Mouse (Mus musculus) layer of hippocampus, postnatal 14 days (tissue): Measurements from ENCODE around the gene Tspan18. TPM values are rescaled to one million over a fixed set of nuclear protein-coding genes. Genes with fewer than 3 reads are reported as not detected.

Experiments
- DNase-seq, 2 experiments: peaks; one replicate each; pipeline ENCODE4 v3.0.0; 2021 to 2022; ENCODE audit warnings: low spot score in 2 of 2, mixed read lengths in 1 of 2
- total RNA-seq, 2 experiments: library from RNA; stranded (reverse); gene quantifications; 2 replicates each; pipeline ENCODE4 v1.2.3; 2021

Tspan18 gene
- total RNA-seq, 2 experiments from 2014 or later = 46.6 to 52.3 TPM

DNA sequence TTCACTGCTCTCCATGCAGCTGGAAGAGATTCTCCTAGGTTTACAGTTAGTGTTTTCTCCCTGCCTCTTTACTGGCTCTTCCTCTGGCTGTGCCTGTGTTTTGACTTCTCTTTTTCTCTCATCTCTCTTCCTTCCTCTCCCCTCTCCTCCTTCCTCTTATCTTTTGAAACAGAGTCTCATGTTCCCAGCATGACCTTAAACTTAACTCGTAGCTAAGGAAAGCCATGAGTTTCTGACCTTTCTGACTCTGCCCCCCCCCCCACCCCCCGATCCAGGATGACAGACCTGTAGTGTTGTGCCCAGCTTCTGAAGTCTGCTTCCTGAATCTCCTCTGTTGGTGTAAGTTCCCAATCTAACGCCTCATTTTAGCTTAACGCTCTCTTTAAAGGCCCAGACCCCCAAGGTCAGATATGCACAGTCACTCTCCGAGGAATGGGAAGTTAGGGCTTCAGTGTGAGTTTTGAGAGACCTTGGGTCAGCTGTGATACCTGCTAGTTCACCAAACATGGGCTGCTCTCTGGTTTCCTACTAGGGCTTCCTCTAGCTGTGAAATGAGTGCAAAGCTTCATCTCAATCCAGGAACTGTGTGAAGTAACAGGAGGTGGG, 11.5 kb upstream of the Tspan18 start:
- no peak for DNase-seq

GRCm38 (mm10) chr2:93339373-93340106, 5.2 kb upstream of the Tspan18 start:
- no peak for DNase-seq

- no peak for DNase-seq
These were observed 1.7 kb upstream of the Tspan18 start for GRCm38 (mm10) chr2:93335996-93336395.

GRCm38 (mm10) chr2:93333241-93333816, 976 bp downstream of the Tspan18 start:
- peak; percentile 88 for DNase-seq

DNA sequence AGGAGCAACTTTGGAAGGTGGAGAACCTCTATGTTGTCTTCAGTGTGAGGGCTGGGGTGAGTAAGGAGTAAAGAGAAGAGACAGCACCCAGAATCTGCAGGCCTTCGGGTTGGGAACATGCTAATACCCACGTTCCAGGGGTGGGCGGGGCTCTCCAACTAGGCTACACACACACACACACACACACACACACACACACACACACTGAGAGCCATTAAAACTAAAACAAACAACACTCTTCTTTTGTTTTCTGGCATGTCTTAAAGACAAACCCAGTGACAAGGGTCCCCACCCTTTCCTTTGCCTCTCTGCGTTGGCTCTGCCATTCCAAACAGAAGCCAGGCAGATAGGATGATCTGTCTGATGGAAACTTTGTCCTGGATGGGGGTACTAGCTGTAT, 2.0 kb downstream of the Tspan18 start:
- DNase-seq = no peak

DNA sequence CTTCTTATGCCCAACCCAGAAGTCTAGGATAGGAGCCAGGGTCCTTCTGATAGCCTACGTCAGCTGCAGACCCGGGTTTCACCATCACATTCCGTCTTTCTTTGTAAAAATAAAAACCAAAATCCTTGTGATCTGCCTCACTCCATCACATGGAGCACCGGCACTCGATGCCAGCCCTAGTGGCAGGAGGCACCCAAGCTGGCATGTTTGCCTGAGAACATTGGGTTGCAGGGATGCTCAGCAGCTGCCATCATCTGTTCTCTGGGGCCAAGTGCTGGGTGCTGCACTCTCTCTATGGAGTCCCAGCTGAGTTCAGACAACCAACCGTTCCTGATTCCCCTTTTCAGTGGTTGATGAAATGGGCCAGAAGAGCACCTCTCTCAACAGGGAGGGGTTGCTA, 3.2 kb downstream of the Tspan18 start:
- peak; percentile 65 to 68 for DNase-seq

DNA sequence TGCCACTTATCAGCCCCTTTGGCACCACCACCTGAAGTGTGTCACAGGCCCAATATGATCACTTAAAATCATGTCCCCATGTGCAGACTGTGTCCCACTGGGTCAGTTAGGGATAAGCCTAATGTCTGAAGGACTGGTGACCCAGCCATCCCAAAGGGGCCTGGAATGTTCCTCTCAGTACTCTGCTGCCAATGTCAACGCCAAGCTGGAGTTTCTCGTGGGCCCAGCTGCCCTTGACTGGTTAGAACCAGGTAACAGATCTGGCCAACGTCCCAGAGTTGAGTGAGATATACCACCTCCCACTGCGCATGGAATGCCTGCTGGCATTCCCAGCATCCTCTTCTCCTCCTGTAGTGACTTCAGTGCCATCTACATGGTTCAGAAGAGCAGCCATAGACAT, 5.2 kb downstream of the Tspan18 start:
- DNase-seq = no peak

- DNase-seq = peak; percentile 74 to 84
These were observed 6.3 kb downstream of the Tspan18 start for GRCm38 (mm10) chr2:93327915-93328555.

DNA sequence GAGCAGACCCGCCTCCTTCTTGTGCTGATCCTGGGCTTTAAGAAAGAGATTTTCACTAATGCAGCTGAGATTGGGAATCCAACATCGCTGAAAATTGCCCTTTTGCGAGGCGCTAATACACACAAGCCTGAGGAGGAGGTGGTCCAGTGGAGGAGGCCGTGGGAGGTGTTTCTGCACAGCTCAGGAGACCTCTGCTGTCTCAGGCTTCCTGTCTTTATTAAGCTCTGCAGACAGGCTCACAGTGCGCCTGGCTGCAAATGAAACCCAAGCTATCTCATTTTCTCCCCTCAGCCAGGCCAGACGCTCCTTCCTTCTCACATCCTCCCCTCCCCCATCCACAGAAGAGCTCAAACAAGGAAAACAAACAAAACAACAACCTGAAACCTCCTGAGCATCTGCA, 9.6 kb downstream of the Tspan18 start:
- DNase-seq = no peak

DNA sequence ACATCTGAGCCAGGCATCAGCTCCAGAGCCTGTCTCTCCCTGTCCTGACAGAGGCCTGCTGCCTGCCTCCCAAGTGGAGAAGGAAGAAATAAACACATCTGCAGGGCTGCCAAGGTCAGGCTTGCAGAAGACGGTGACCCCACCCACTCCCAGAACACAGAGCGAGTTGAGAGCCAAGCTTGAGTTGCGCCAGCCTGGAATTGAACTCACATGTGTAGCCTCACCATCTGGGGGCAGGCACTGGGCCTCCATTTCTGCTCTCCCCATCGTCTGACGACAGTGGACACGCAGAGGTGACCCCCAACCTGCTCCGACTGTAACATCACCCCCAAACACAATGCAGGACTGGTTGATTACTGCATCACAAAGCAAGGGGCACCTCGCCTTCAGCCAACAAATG, 12.4 kb downstream of the Tspan18 start:
- no peak for DNase-seq

DNA sequence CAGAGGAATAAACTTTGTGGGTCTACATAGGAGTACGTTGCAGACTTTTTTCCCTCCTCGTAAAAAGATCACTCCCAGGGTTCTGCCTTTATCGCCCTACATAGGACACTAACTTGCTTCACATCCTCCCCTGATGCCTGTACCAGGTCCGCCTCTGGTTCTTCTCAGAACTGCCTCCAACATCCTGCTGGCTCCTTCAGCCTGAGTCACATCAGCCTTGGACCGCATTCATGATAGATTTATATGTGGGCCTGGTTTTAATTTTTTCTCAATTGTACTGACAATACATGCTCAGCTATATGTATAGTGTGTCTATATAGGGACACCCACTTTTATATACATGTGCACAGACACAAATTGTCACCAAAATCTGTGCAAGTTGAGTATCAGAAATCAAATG, 14.0 kb downstream of the Tspan18 start:
- no peak for DNase-seq

DNA sequence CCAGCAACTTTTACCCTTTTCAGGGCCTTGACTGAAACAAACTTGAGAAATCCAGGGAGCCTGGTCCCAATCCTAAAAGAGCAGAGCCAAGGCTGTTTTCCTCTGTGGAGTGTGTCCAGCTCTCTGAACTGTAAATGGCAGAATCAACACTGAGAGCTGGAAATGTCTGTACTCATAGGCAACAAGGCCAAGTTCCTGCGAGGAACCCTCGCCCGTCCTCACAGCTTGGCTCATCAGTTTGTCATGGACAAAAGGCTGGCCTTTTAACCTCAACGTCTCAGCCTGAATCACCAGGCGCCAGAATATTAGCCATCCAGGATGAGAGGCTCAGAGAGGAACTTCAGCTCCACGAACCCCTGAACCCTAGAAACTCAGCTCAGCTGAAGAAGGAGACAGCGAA, 14.7 kb downstream of the Tspan18 start:
- DNase-seq = no peak

DNA sequence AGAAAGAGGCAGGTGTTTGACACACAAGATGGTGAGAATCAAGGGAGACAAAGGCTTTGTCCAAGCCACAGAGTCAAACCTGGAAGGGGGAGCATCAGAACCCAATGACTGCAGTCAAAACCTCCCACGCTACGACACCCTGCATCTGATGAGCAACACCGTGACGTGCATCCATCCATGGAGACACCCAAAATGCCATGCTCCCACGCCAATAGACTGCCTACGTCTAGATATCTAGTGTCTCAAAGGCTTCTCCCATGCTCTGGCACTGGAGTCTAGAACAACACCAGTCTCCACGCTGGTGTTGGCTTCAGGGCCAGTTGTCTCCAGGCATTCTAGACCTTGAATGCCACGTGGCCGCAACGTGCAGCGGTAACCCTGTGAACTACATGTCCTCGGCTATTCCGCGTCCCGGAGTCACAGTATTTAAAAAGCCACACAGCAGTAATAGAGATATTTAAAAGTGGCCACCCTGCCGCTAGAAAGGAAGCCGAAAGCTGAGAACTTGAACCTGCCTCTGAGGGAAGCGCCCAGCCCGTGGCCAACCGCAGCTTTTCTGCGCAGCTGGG, 15.4 kb downstream of the Tspan18 start:
- no peak for DNase-seq

GRCm38 (mm10) chr2:93313768-93314632, 20.3 kb downstream of the Tspan18 start:
- no peak for DNase-seq

GRCm38 (mm10) chr2:93312458-93312857, 21.8 kb downstream of the Tspan18 start:
- DNase-seq = no peak

- DNase-seq = no peak
These were observed 24.4 kb downstream of the Tspan18 start for GRCm38 (mm10) chr2:93309724-93310413.

- no peak for DNase-seq
These were observed 27.4 kb downstream of the Tspan18 start for GRCm38 (mm10) chr2:93306898-93307297.

GRCm38 (mm10) chr2:93304273-93304634, 30.1 kb downstream of the Tspan18 start:
- no peak for DNase-seq

- DNase-seq = no peak
These were observed 30.6 kb downstream of the Tspan18 start for GRCm38 (mm10) chr2:93303585-93304272.

- DNase-seq = no peak
These were observed 31.1 kb downstream of the Tspan18 start for GRCm38 (mm10) chr2:93303260-93303584.
